Mouse (Mus musculus): ENCODE measurements at regions not wholly inside any gene's neighbourhood (a gene's known extent, or its start where the extent isn't known, plus 50 kb on each side); places are given as distances from the start of the nearest gene placed in this dataset.

- TF ChIP-seq CTCF (IDR thresholded peaks at IDR 0.05; ENCODE audit: borderline replicate concordance, extremely low read depth, insufficient read depth, insufficient read length) (no peak), POLR2A (IDR thresholded peaks at IDR 0.05; ENCODE audit: borderline replicate concordance, extremely low read depth, insufficient read depth, insufficient read length, poor library complexity, severe bottlenecking) (no peak)
These were observed 58.4 kb upstream of the Gm47985 start for GRCm38 (mm10) chr1:151123964-151124363.
